Mouse (Mus musculus): ENCODE measurements around the gene Lrrc63.

- TF ChIP-seq CTCF (IDR thresholded peaks at IDR 0.05; ENCODE audit: insufficient read depth, low read length): no peak
- TF ChIP-seq POLR2A (IDR thresholded peaks at IDR 0.05; ENCODE audit: borderline replicate concordance, extremely low read depth, low read depth, low read length): no peak; the same call in 1 of the 2 replicates
These were observed 47.7 kb upstream of the Lrrc63 start for GRCm38 (mm10) chr14:75178384-75178793.

All from lung, adult 2 months (tissue).